Mouse (Mus musculus) neural tube, embryonic 12.5 days (tissue): ENCODE measurements around the gene Isy1. TPM values are rescaled to one million over a fixed set of nuclear protein-coding genes. Genes with fewer than 3 reads are reported as not detected.
A peak's percentile ranks its signal among the peaks of the same experiment; 100 is the strongest.

ENCODE experiments used
- ATAC-seq: fragments of 200-750 bp; cut with Nextera tagmentation; 2 replicates; pipeline ENCODE4 v1.8.0; 2017; ENCODE audit warnings: low read depth, mild to moderate bottlenecking, moderate TSS enrichment, moderate library complexity; ENCODE audit not compliant: low FRiP score
- H3K27ac ChIP-seq: fragments of 300-500 bp; sonication (generic); 2 replicates; pipeline ENCODE4 v1.5.1; 2016
- H3K27me3 ChIP-seq: fragments of 300-500 bp; sonication (generic); replicated peaks from 2 replicates; pipeline ENCODE4 v1.6.1; 2016; ENCODE audit warnings: mild to moderate bottlenecking
- H3K36me3 ChIP-seq: fragments of 300-500 bp; sonication (generic); 2 replicates; pipeline ENCODE4 v1.6.1; 2016; ENCODE audit warnings: mild to moderate bottlenecking
- H3K4me1 ChIP-seq: fragments of 300-500 bp; sonication (generic); 2 replicates; pipeline ENCODE4 v1.6.1; 2016
- H3K4me2 ChIP-seq: fragments of 300-500 bp; sonication (generic); replicated peaks from 2 replicates; pipeline ENCODE4 v1.6.1; 2016; ENCODE audit warnings: mild to moderate bottlenecking
- H3K4me3 ChIP-seq: fragments of 300-500 bp; sonication (generic); 2 replicates; pipeline ENCODE4 v1.5.1; 2016
- H3K9ac ChIP-seq: fragments of 300-500 bp; sonication (generic); 2 replicates; pipeline ENCODE4 v1.6.1; 2016; ENCODE audit warnings: mild to moderate bottlenecking
- H3K9me3 ChIP-seq: fragments of 300-500 bp; sonication (generic); 2 replicates; pipeline ENCODE4 v1.6.1; 2016; ENCODE audit warnings: mild to moderate bottlenecking
- WGBS: fragments of 180-500 bp; shearing (Covaris S2); methylation state at CpG from one replicate; pipeline ENCODE4 v1.1.7; 2016; 5-methylcytosine and 5-hydroxymethylcytosine counted together
- polyA plus RNA-seq: library from polyadenylated mRNA; unstranded; fragments of >200 nt; fragmentation: Nextera tagmentation; extraction: Ambion mirVana; gene quantifications from 2 replicates; pipeline ENCODE4 v1.2.1, GENCODE M21; 2016

Gene Isy1
- polyA plus RNA-seq, 1 experiment from 2014 or later = 43.9 TPM

GRCm38 (mm10) chr6:87796251-87796880, 42.2 kb downstream of the Isy1 start:
- 91% methylated on average over 6 of the region's 6 CpGs for WGBS
- no peak overlapping the region for H3K4me3 ChIP-seq
- no peaks in the 10 kb centered on the region for H3K27me3 ChIP-seq
- H3K36me3 ChIP-seq = peaks cover 12% of the 10 kb centered on the region
- H3K9me3 ChIP-seq = no peaks in the 10 kb centered on the region
- H3K27ac ChIP-seq = no peak overlapping the region
- no peak for ATAC-seq
- no peak overlapping the region for H3K4me2 ChIP-seq
- H3K9ac ChIP-seq = no peak overlapping the region
- H3K4me1 ChIP-seq = no peaks in the 10 kb centered on the region

- Histone ChIP-seq H3K4me1 (no peaks in the 10 kb centered on the region), H3K36me3 (peaks cover 16% of the 10 kb centered on the region), H3K27ac (no peak overlapping the region), H3K9me3 (no peaks in the 10 kb centered on the region), H3K4me3 (no peak overlapping the region), H3K27me3 (no peaks in the 10 kb centered on the region), H3K9ac (no peak overlapping the region), H3K4me2 (no peak overlapping the region)
- WGBS = 50% methylated on average over 6 of the region's 6 CpGs
- no peak for ATAC-seq
Observed at GRCm38 (mm10) chr6:87795385-87796150, 43.0 kb downstream of the Isy1 start.

- Histone ChIP-seq H3K27me3 (no peaks in the 10 kb centered on the region), H3K4me2 (no peak overlapping the region), H3K4me3 (no peak overlapping the region), H3K9me3 (no peaks in the 10 kb centered on the region), H3K36me3 (peaks cover 16% of the 10 kb centered on the region), H3K27ac (no peak overlapping the region), H3K9ac (no peak overlapping the region), H3K4me1 (peaks cover 9% of the 10 kb centered on the region)
- 93% methylated on average over 10 of the region's 10 CpGs for WGBS
- ATAC-seq = no peak
Observed at GRCm38 (mm10) chr6:87793821-87794510, 44.6 kb downstream of the Isy1 start.

- WGBS = 93% methylated on average over 5 of the region's 5 CpGs
- H3K4me1 ChIP-seq = peaks cover 10% of the 10 kb centered on the region
- no peak for ATAC-seq
Observed at GRCm38 (mm10) chr6:87791826-87792225, 46.8 kb downstream of the Isy1 start.

GRCm38 (mm10) chr6:87790779-87791480, 47.7 kb downstream of the Isy1 start:
- no peak overlapping the region for H3K9ac ChIP-seq
- H3K27me3 ChIP-seq = no peaks in the 10 kb centered on the region
- H3K4me1 ChIP-seq = peaks cover 10% of the 10 kb centered on the region
- no peak for ATAC-seq
- no peak overlapping the region for H3K4me3 ChIP-seq
- H3K36me3 ChIP-seq = peaks cover 16% of the 10 kb centered on the region
- no peak overlapping the region for H3K4me2 ChIP-seq
- no peak overlapping the region for H3K27ac ChIP-seq
- WGBS = 80% methylated on average over 7 of the region's 7 CpGs
- H3K9me3 ChIP-seq = no peaks in the 10 kb centered on the region

More at GRCm38 (mm10) chr6:87791826-87792225, 46.8 kb downstream of the Isy1 start:
- Histone ChIP-seq H3K4me3 (no peak overlapping the region), H3K4me2 (no peak overlapping the region), H3K9ac (no peak overlapping the region), H3K27ac (no peak overlapping the region), H3K27me3 (no peaks in the 10 kb centered on the region), H3K9me3 (no peaks in the 10 kb centered on the region), H3K36me3 (peaks cover 16% of the 10 kb centered on the region)

GRCm38 (mm10) chr6:87789791-87790190, 48.8 kb downstream of the Isy1 start:
- Histone ChIP-seq H3K4me3 (no peak overlapping the region), H3K9me3 (no peaks in the 10 kb centered on the region), H3K4me1 (peaks cover 10% of the 10 kb centered on the region), H3K36me3 (peaks cover 16% of the 10 kb centered on the region), H3K4me2 (no peak overlapping the region), H3K27ac (no peak overlapping the region), H3K9ac (no peak overlapping the region), H3K27me3 (no peaks in the 10 kb centered on the region)
- 96% methylated on average over 6 of the region's 6 CpGs for WGBS
- no peak for ATAC-seq

GRCm38 (mm10) chr6:87788896-87789587, 49.6 kb downstream of the Isy1 start:
- no peaks in the 10 kb centered on the region for H3K9me3 ChIP-seq
- no peaks in the 10 kb centered on the region for H3K27me3 ChIP-seq
- no peak overlapping the region for H3K9ac ChIP-seq
- H3K4me2 ChIP-seq = no peak overlapping the region
- no peak overlapping the region for H3K27ac ChIP-seq
- WGBS = 54% methylated on average over 5 of the region's 5 CpGs
- peaks cover 16% of the 10 kb centered on the region for H3K36me3 ChIP-seq
- peaks cover 10% of the 10 kb centered on the region for H3K4me1 ChIP-seq
- 0 out of 2 replicates have a peak, but pooled peaks have one; percentile 33 for ATAC-seq
- H3K4me3 ChIP-seq = no peak overlapping the region

GRCm38 (mm10) chr6:87788266-87788895, 50.2 kb downstream of the Isy1 start:
- Histone ChIP-seq H3K9ac (no peak overlapping the region), H3K27ac (no peak overlapping the region), H3K4me2 (no peak overlapping the region), H3K27me3 (no peaks in the 10 kb centered on the region), H3K4me3 (no peak overlapping the region), H3K9me3 (no peaks in the 10 kb centered on the region), H3K4me1 (peaks cover 10% of the 10 kb centered on the region), H3K36me3 (peaks cover 16% of the 10 kb centered on the region)
- 91% methylated on average over 9 of the region's 9 CpGs for WGBS
- no peak for ATAC-seq

GRCm38 (mm10) chr6:87787108-87787890, 51.3 kb downstream of the Isy1 start:
- H3K27ac ChIP-seq = no peak overlapping the region
- no peaks in the 10 kb centered on the region for H3K9me3 ChIP-seq
- H3K4me2 ChIP-seq = no peak overlapping the region
- 85% methylated on average over 6 of the region's 6 CpGs for WGBS
- H3K9ac ChIP-seq = no peak overlapping the region
- ATAC-seq = no peak
- H3K36me3 ChIP-seq = peaks cover 11% of the 10 kb centered on the region
- H3K4me1 ChIP-seq = peaks cover 10% of the 10 kb centered on the region
- H3K4me3 ChIP-seq = no peak overlapping the region
- no peaks in the 10 kb centered on the region for H3K27me3 ChIP-seq

- 89% methylated on average over 5 of the region's 5 CpGs for WGBS
- H3K27ac ChIP-seq = no peak overlapping the region
- H3K4me1 ChIP-seq = peaks cover 10% of the 10 kb centered on the region
- ATAC-seq = no peak
- peaks cover 5% of the 10 kb centered on the region; the same call in 1 of the 2 replicates for H3K36me3 ChIP-seq
- H3K27me3 ChIP-seq = no peaks in the 10 kb centered on the region
- H3K4me2 ChIP-seq = no peak overlapping the region
- no peaks in the 10 kb centered on the region for H3K9me3 ChIP-seq
- H3K9ac ChIP-seq = no peak overlapping the region
- no peak overlapping the region for H3K4me3 ChIP-seq
Observed at GRCm38 (mm10) chr6:87786621-87787020, 52.0 kb downstream of the Isy1 start.

- H3K27me3 ChIP-seq = no peaks in the 10 kb centered on the region
- no peaks in the 10 kb centered on the region for H3K9me3 ChIP-seq
- H3K9ac ChIP-seq = no peak overlapping the region
- peaks cover 2% of the 10 kb centered on the region for H3K4me1 ChIP-seq
- H3K4me3 ChIP-seq = no peak overlapping the region
- WGBS = 83% methylated on average over 8 of the region's 8 CpGs
- H3K36me3 ChIP-seq = no peaks in the 10 kb centered on the region
- no peak for ATAC-seq
- H3K4me2 ChIP-seq = no peak overlapping the region
- H3K27ac ChIP-seq = no peak overlapping the region
Observed at GRCm38 (mm10) chr6:87784033-87784432, 54.6 kb downstream of the Isy1 start.
